Mouse (Mus musculus): ENCODE data around the gene Mb21d2.

The Mb21d2 gene

GRCm38 (mm10) chr16:28928815-28929685 lies at the start of gene Mb21d2:
TSS of gene Mb21d2 (minus strand) at chr16:28929673.
- peak; percentile 5 for DNase-seq

- no peak for DNase-seq
These were observed 36.8 kb upstream of the Mb21d2 start for GRCm38 (mm10) chr16:28966236-28966635.

DNA sequence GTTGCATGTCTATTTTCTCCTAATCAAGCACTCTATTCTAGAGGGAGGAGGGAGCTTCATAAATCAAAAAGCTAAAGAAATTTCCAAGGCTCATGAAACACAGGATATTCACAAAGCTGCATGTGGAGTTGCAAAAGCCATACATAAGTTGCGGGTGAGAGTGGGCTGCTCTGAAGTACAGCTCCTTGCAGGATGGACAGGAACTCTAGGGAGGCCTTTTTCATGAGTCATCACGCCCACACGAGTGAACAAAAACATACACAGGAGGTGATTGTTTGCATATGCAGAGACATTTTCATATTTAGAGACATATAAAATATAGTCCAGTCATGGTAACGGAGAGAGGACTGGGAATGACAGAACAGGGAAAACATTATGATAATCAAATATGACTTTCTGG lies 34.6 kb upstream of the Mb21d2 start:
- DNase-seq: no peak

- DNase-seq: no peak
These were observed 33.5 kb upstream of the Mb21d2 start for GRCm38 (mm10) chr16:28962987-28963386.

DNA sequence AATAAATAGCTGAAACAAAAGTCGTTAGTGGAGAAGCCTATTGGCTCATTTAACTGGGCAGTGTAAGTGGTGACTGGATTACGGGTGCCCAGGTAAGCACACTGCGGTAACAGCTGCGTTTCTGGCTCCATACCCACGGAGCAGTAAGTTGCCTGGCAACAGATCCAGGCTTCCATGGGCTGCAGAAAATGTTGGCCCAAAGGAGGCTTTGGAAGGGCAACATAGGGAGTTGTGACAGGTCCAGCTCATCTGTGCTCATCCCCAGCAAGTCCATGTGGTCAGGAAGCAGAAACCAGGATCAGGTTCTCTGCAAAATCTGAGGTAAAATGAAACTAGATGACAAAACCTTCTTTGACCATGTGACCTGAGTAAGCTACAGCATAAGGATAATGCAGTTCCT lies 20.3 kb upstream of the Mb21d2 start:
- no peak for DNase-seq

DNA sequence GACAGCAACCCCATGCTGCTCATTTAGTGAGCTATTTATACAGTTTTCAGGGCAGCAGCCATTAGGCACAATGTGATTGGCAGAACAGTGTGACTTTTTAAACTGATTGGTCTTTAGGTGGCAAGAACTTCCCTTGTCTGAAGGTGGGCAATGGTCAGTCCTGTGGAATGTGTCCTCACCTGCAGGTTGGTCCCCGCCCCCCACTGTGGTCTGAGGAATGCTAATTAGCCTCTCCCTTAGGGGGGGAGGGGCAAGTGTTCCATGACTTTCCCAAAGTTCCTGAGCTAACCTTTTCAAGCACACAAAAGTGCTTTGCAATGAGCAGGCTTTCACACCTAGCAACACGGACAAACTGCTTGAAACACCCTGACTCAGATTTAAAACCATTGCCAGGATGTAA lies 13.8 kb upstream of the Mb21d2 start:
- DNase-seq: no peak

DNA sequence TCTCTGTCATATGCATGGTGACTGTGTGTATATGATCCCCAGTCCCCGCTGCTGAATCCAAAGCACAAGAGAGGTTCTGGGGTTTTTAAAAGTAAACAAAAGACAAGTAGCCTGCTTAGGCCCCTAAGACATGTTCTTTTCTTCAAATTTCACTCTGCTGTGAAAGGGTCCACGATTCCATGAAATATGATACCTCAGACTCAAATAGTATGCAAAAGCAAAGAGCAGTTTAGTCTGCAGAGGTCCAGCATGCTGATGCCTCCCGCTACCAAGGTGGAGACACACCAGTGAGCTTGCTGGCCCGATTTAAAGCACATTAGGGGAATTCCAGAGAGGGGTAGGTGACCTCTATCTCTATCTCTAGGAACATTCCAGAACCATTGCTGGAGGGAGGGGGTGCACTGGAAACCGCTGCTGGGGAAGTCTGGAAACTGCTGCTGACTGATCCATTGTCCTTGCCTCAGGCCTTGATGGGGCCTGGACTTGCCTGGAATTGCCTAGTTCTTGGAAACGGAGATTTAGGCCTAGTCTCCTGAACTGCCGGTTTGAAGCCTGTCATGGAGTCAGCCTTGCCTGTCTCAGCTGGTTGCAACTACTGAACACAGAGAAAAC lies 6.8 kb upstream of the Mb21d2 start:
- DNase-seq: no peak

GRCm38 (mm10) chr16:28935701-28936100 lies 6.2 kb upstream of the Mb21d2 start:
- no peak for DNase-seq

GRCm38 (mm10) chr16:28931213-28931612 lies 1.7 kb upstream of the Mb21d2 start:
- no peak for DNase-seq

DNA sequence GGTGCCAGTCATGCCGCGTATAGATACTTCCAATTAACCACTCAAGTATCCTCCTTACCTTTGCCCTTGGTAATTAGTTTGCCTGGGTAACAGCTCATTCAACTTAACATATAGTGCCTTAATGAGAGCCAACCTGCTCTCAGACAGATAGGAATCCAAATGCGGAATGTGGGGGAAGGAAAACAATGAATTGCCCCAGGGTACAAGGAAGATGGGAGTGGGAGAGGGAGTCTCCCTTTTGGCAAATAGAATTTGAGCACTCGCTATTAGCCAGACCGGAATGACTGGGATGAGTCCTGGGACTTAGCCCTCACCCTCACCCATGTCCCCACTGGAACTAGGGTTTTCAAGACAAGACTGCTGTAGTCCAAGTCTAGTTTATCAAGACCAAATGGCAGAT lies 953 bp upstream of the Mb21d2 start:
- DNase-seq: no peak

DNA sequence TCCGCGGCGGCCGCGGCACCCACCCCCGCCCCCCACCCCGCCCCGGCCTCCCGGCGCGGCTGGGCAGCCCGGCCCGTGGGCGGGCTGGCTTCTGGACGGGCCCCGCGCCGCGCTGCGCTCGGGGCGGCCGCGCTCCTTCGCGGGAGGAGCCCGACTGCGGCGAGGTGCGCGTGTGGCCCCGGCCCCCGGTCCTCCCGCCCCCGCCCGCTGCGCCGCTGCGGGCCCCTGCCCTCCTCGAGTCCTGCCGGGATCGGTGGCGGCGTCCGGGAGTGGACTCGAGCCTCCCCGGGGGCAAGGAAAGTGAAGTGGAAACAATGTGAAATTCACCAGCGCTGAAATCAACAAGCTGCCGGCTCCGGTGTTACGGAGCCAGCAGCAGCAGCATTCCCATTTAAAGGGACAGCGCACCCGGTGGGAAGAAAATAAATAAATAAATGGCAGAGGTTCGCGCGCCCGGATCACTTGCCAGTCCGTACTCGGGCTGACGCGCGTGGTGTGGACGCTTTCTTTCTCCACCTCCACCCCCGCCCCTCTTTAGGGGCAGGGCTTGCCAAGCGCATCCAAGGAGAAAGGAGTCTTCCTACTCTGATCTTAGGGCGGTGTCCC lies 316 bp upstream of the Mb21d2 start:
- no peak for DNase-seq

DNA sequence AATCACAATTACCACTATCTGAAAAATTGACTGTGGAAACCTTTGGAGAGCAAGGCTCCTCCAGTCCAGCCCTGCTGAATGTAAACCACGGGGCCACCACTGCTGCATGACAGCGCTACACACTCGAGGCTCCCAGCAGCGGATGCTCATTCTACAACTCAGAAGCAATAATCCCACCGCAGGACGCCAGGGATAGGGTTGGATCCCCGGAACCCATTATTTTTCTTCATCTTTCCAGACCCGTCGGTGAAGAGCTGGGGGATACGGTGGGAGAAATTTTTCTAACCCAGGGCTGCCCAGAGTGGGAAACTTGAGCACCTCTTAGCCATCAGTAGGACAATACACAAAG lies 1.0 kb downstream of the Mb21d2 start:
- DNase-seq: no peak

DNA sequence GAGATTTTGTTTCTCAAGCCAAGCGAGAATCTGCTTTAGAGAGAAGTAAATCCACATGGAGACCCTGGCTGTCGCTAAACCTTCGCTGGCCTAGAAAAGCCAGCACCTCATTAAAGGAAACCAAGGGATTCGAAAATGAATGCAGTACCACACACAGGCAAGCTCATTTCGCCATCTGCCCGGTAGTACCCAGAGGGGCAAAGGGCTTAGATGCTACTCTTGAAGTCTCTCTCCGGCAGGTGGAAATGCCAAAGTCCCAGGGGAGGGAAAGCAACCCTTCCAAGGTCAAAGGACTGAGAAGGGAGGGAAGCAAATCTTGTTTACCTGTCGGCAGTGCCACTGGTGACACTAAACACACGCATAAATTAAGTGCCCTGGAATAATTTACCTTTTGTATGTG lies 2.1 kb downstream of the Mb21d2 start:
- no peak for DNase-seq

GRCm38 (mm10) chr16:28919320-28919885 lies 10.1 kb downstream of the Mb21d2 start:
- no peak for DNase-seq

- DNase-seq: no peak
These were observed 14.1 kb downstream of the Mb21d2 start for GRCm38 (mm10) chr16:28915362-28915761.

- DNase-seq: no peak
These were observed 14.8 kb downstream of the Mb21d2 start for GRCm38 (mm10) chr16:28914709-28915108.

GRCm38 (mm10) chr16:28911414-28912050 lies 17.9 kb downstream of the Mb21d2 start:
- no peak for DNase-seq

- DNase-seq: no peak
These were observed 22.9 kb downstream of the Mb21d2 start for GRCm38 (mm10) chr16:28906370-28907275.

- DNase-seq: no peak
These were observed 23.7 kb downstream of the Mb21d2 start for GRCm38 (mm10) chr16:28905567-28906289.

GRCm38 (mm10) chr16:28902620-28903565 lies 26.6 kb downstream of the Mb21d2 start:
- DNase-seq: no peak

Data from thymus, postnatal 14 days (tissue).